18 mouse cellular contexts compared by ENCODE assay signal in genomic region chr5:132817665-132818064, GRCm38 (mm10).
"Had no signal": no experiment of that assay in that cellular context is flagged by ENCODE, and none has a peak within 500 bp of the region (broad histone marks: within the 10 kb centered on the region; RNA-seq: fewer than 3 reads in every experiment).

No protein-coding gene starts in this region.

- H3K4me3 ChIP-seq: midbrain, embryonic 10.5 days; midbrain, embryonic 13.5 days; midbrain, embryonic 15.5 days; myocyte; neural tube, embryonic 13.5 days; neural tube, embryonic 15.5 days had no signal

- H3K36me3 ChIP-seq: midbrain, embryonic 10.5 days; midbrain, embryonic 13.5 days; midbrain, embryonic 15.5 days; neural tube, embryonic 13.5 days; neural tube, embryonic 15.5 days had no signal

- H3K9ac ChIP-seq: lung, embryonic 14.5 days; midbrain, embryonic 13.5 days; midbrain, embryonic 15.5 days; neural tube, embryonic 13.5 days; neural tube, embryonic 15.5 days had no signal

- H3K27ac ChIP-seq: midbrain, embryonic 10.5 days; midbrain, embryonic 13.5 days; midbrain, embryonic 15.5 days; neural tube, embryonic 13.5 days; neural tube, embryonic 15.5 days had no signal

- H3K27me3 ChIP-seq: midbrain, embryonic 13.5 days; midbrain, embryonic 15.5 days; neural tube, embryonic 13.5 days; neural tube, embryonic 15.5 days had no signal

- ATAC-seq: midbrain, embryonic 13.5 days; midbrain, embryonic 15.5 days had no signal

- H3K4me2 ChIP-seq: lung, embryonic 14.5 days; midbrain, embryonic 13.5 days; midbrain, embryonic 15.5 days; neural tube, embryonic 13.5 days; neural tube, embryonic 15.5 days had no signal

- H3K4me1 ChIP-seq: midbrain, embryonic 10.5 days; midbrain, embryonic 13.5 days; midbrain, embryonic 15.5 days; neural tube, embryonic 13.5 days; neural tube, embryonic 15.5 days had no signal

- DNase-seq: lung, adult 18-20 months; lung, embryonic 14.5 days; lung, postnatal 10 days; lung, postnatal 4 days; retina, postnatal 1 day; right cerebral cortex, adult 18-20 months; right cerebral cortex, postnatal 25 days; right cerebral cortex, postnatal 4 days; spleen, adult 18-20 months; thymus, adult 2 months; thymus, postnatal 14 days; thymus, postnatal 36 days had no signal

- H3K9me3 ChIP-seq: midbrain, embryonic 10.5 days; midbrain, embryonic 13.5 days; midbrain, embryonic 15.5 days; neural tube, embryonic 13.5 days; neural tube, embryonic 15.5 days had no signal
